Mouse (Mus musculus) thymus, postnatal 0 days (tissue): ENCODE results near the gene Mcrs1. TPM values are rescaled to one million over a fixed set of nuclear protein-coding genes. Genes with fewer than 3 reads are reported as not detected.
"Not testable (repeated sequence)": the region's sequence is repeated elsewhere in the genome, so short reads cannot be mapped to it uniquely, and the experiment has no call there.

ENCODE experiments used
- DNase-seq: peaks from one replicate; pipeline ENCODE4 v3.0.0-alpha.2; 2015; ENCODE audit warnings: low spot score
- polyA plus RNA-seq: library from polyadenylated mRNA; unstranded; fragments of >200 nt; fragmentation: Nextera tagmentation; extraction: Ambion mirVana; gene quantifications from 2 replicates; pipeline ENCODE4 v1.2.1, GENCODE M21; 2015

Gene Mcrs1
- polyA plus RNA-seq, 1 experiment from 2014 or later, result 154 TPM

GRCm38 (mm10) chr15:99252381-99253174, 817 bp upstream of the Mcrs1 start:
- DNase-seq, result peak; percentile 25

- DNase-seq, result not testable (repeated sequence)
These were observed 650 bp downstream of the Mcrs1 start for GRCm38 (mm10) chr15:99251111-99251510.

- DNase-seq, result no peak
These were observed 1.8 kb downstream of the Mcrs1 start for GRCm38 (mm10) chr15:99249938-99250337.

GRCm38 (mm10) chr15:99248972-99249371, 2.8 kb downstream of the Mcrs1 start:
- no peak for DNase-seq

- not testable (repeated sequence) for DNase-seq
These were observed 5.0 kb downstream of the Mcrs1 start for GRCm38 (mm10) chr15:99246736-99247135.

- no peak for DNase-seq
These were observed 9.7 kb downstream of the Mcrs1 start for GRCm38 (mm10) chr15:99242045-99242444.

- no peak for DNase-seq
These were observed 10.5 kb downstream of the Mcrs1 start for GRCm38 (mm10) chr15:99241249-99241648.

GRCm38 (mm10) chr15:99240129-99240528, 11.6 kb downstream of the Mcrs1 start:
- no peak for DNase-seq

GRCm38 (mm10) chr15:99238006-99238405, 13.8 kb downstream of the Mcrs1 start:
- DNase-seq, result peak; percentile 80

- DNase-seq, result peak; percentile 66
These were observed 17.3 kb downstream of the Mcrs1 start for GRCm38 (mm10) chr15:99234326-99235010.

- peak; percentile 88 for DNase-seq
These were observed 18.0 kb downstream of the Mcrs1 start for GRCm38 (mm10) chr15:99233719-99234118.

GRCm38 (mm10) chr15:99231998-99232397, 19.8 kb downstream of the Mcrs1 start:
- DNase-seq, result no peak

GRCm38 (mm10) chr15:99226090-99226489, 25.7 kb downstream of the Mcrs1 start:
- DNase-seq, result no peak

GRCm38 (mm10) chr15:99225081-99225810, 26.5 kb downstream of the Mcrs1 start:
- no peak for DNase-seq

- peak; percentile 84 for DNase-seq
These were observed 27.4 kb downstream of the Mcrs1 start, which contains the start of gene Kcnh3 for GRCm38 (mm10) chr15:99224208-99224911. TSS of gene Kcnh3 (plus strand) at chr15:99224861.

- DNase-seq, result peak; percentile 40
These were observed 28.1 kb downstream of the Mcrs1 start for GRCm38 (mm10) chr15:99223585-99224207.

- no peak for DNase-seq
These were observed 28.8 kb downstream of the Mcrs1 start for GRCm38 (mm10) chr15:99222794-99223584.

- DNase-seq, result no peak
These were observed 30.3 kb downstream of the Mcrs1 start for GRCm38 (mm10) chr15:99221315-99221952.

- no peak for DNase-seq
These were observed 34.1 kb downstream of the Mcrs1 start for GRCm38 (mm10) chr15:99217630-99218029.
